Mouse (Mus musculus) heart, adult 2 months (tissue): ENCODE data around the gene Kcnq5.
A peak's percentile ranks its signal among the peaks of the same experiment; 100 is the strongest.

ENCODE experiments used
- CTCF ChIP-seq: fragments of 200-600 bp; IDR thresholded peaks from 2 replicates; pipeline ENCODE4 v1.8.1; 2022; ENCODE audit warnings: antibody characterized with exemption, mild to moderate bottlenecking, moderate library complexity
- EP300 ChIP-seq: fragments of 200-500 bp; IDR thresholded peaks from 2 replicates; pipeline ENCODE4 v1.6.1; 2011; ENCODE audit warnings: low read depth, low read length, control low read depth; ENCODE audit not compliant: insufficient read depth
- POLR2A ChIP-seq: fragments of 200-500 bp; IDR thresholded peaks from 2 replicates; pipeline ENCODE4 v1.6.1; 2011; ENCODE audit warnings: mild to moderate bottlenecking, low read depth, low read length, control low read depth; ENCODE audit not compliant: insufficient read depth

GRCm38 (mm10) chr1:21961251-21962082 lies at the start of gene Kcnq5:
- TF ChIP-seq CTCF (peak; percentile 66), EP300 (no peak), POLR2A (no peak)
